Mouse (Mus musculus) midbrain, postnatal 0 days (tissue): ENCODE data around the gene Cideb. TPM values are rescaled to one million over a fixed set of nuclear protein-coding genes. Genes with fewer than 3 reads are reported as not detected.

Source experiments
- ATAC-seq: fragments of 200-750 bp; cut with Nextera tagmentation; 2 replicates; pipeline ENCODE4 v1.8.0; 2017; ENCODE audit warnings: moderate number of reproducible peaks, mild to moderate bottlenecking, moderate TSS enrichment, moderate library complexity; ENCODE audit not compliant: low FRiP score
- DNase-seq: peaks from one replicate; pipeline ENCODE4 v3.0.0-alpha.2; 2015; ENCODE audit warnings: low spot score
- H3K27ac ChIP-seq: fragments of 300-500 bp; sonication (generic); 2 replicates; pipeline ENCODE4 v1.5.1; 2014; ENCODE audit warnings: low read depth, mild to moderate bottlenecking, low read length, mixed read lengths
- H3K27me3 ChIP-seq: fragments of 300-500 bp; sonication (generic); 2 replicates; pipeline ENCODE4 v1.6.1; 2014; ENCODE audit warnings: low read length, control low read depth, mixed read lengths; ENCODE audit not compliant: insufficient read depth
- H3K36me3 ChIP-seq: fragments of 300-500 bp; sonication (generic); 2 replicates; pipeline ENCODE4 v1.6.1; 2014; ENCODE audit warnings: low read length, control low read depth, mixed read lengths; ENCODE audit not compliant: insufficient read depth
- H3K4me1 ChIP-seq: fragments of 300-500 bp; sonication (generic); 2 replicates; pipeline ENCODE4 v1.6.1; 2014; ENCODE audit warnings: mild to moderate bottlenecking, control low read depth, antibody characterized with exemption, low read length, mixed read lengths; ENCODE audit not compliant: insufficient read depth
- H3K4me2 ChIP-seq: fragments of 300-500 bp; sonication (generic); 2 replicates; pipeline ENCODE4 v1.6.1; 2014; ENCODE audit warnings: low read depth, mild to moderate bottlenecking, low read length, mixed read lengths; ENCODE audit not compliant: poor library complexity, severe bottlenecking
- H3K4me3 ChIP-seq: fragments of 300-500 bp; sonication (generic); 2 replicates; pipeline ENCODE4 v1.5.1; 2014; ENCODE audit warnings: low read depth, mild to moderate bottlenecking, low read length, moderate library complexity
- H3K9ac ChIP-seq: fragments of 300-500 bp; sonication (generic); replicated peaks from 2 replicates; pipeline ENCODE4 v1.6.1; 2014; ENCODE audit warnings: mild to moderate bottlenecking, low read length, moderate library complexity, mixed read lengths; ENCODE audit not compliant: poor library complexity, severe bottlenecking
- H3K9me3 ChIP-seq: fragments of 300-500 bp; sonication (generic); 2 replicates; pipeline ENCODE4 v1.6.1; 2016; ENCODE audit warnings: low read length, control low read depth
- CTCF ChIP-seq: IDR thresholded peaks from 2 replicates; pipeline ENCODE4 v1.5.1; 2016; ENCODE audit warnings: antibody characterized with exemption, mild to moderate bottlenecking
- WGBS: fragments of 180-500 bp; shearing (Covaris S2); extraction: QIAGEN DNeasy Blood & Tissue Kit; methylation state at CpG from one replicate; pipeline ENCODE4 v1.1.7; 2014; 5-methylcytosine and 5-hydroxymethylcytosine counted together
- polyA plus RNA-seq: library from polyadenylated mRNA; unstranded; fragments of >200 nt; fragmentation: Nextera tagmentation; extraction: Ambion mirVana; gene quantifications from 2 replicates; pipeline ENCODE4 v1.2.1, GENCODE M21; 2015
- total RNA-seq: library from RNA; depleted of rRNA; stranded (reverse); fragments of >200 nt; gene quantifications from 2 replicates; pipeline ENCODE4 v1.2.3, GENCODE M21; 2014

Gene Cideb
- total and polyA plus RNA-seq, 2 experiments from 2014 or later, result 1.1 to 2.6 TPM

- no peaks in the 10 kb centered on the region for H3K27me3 ChIP-seq
- ATAC-seq (no peak), DNase-seq (no peak)
- H3K27ac ChIP-seq, result no peak overlapping the region
- H3K9me3 ChIP-seq, result no peaks in the 10 kb centered on the region
- WGBS, result 69% methylated on average over 8 of the region's 8 CpGs
- H3K36me3 ChIP-seq, result peaks cover 8% of the 10 kb centered on the region; the same call in 1 of the 2 replicates
- no peak overlapping the region for H3K4me3 ChIP-seq
- H3K4me1 ChIP-seq, result peaks cover 5% of the 10 kb centered on the region; the same call in 1 of the 2 replicates
- TF ChIP-seq CTCF, result no peak
- H3K4me2 ChIP-seq, result no peak overlapping the region
- H3K9ac ChIP-seq, result no peak overlapping the region
These were observed 33.8 kb downstream of the Cideb start for GRCm38 (mm10) chr14:55724411-55724871.

GRCm38 (mm10) chr14:55723433-55723832 is 34.8 kb downstream of the Cideb start:
- Histone ChIP-seq H3K36me3 (peaks cover 9% of the 10 kb centered on the region; the same call in 1 of the 2 replicates), H3K27ac (no peak overlapping the region), H3K4me2 (no peak overlapping the region), H3K9me3 (no peaks in the 10 kb centered on the region), H3K9ac (no peak overlapping the region), H3K4me3 (no peak overlapping the region), H3K4me1 (peaks cover 5% of the 10 kb centered on the region; the same call in 1 of the 2 replicates), H3K27me3 (no peaks in the 10 kb centered on the region)
- ATAC-seq (no peak), DNase-seq (no peak)
- WGBS, result 94% methylated on average over 7 of the region's 7 CpGs
- no peak for TF ChIP-seq CTCF

- Histone ChIP-seq H3K9me3 (no peaks in the 10 kb centered on the region), H3K4me2 (peak overlapping the region; percentile 68), H3K36me3 (peaks cover 15% of the 10 kb centered on the region), H3K4me3 (peak overlapping the region; percentile 45; the same call in 1 of the 2 replicates), H3K4me1 (peaks cover 5% of the 10 kb centered on the region; the same call in 1 of the 2 replicates), H3K27ac (peak overlapping the region; percentile 48; the same call in 1 of the 2 replicates), H3K27me3 (no peaks in the 10 kb centered on the region), H3K9ac (peak overlapping the region; percentile 55)
- 49% methylated on average over 8 of the region's 8 CpGs for WGBS
- ATAC-seq (peak; percentile 14), DNase-seq (no peak)
- no peak for TF ChIP-seq CTCF
These were observed 35.8 kb downstream of the Cideb start for GRCm38 (mm10) chr14:55722438-55722945.

GRCm38 (mm10) chr14:55721700-55722437 is 36.4 kb downstream of the Cideb start, which contains the start of gene Rabggta:
Rabggta (minus strand) TSS chr14:55722263.
- Histone ChIP-seq H3K27me3 (no peaks in the 10 kb centered on the region), H3K4me2 (peak within 1 kb of the TSS; percentile 68), H3K4me3 (peak within 1 kb of the TSS; percentile 45), H3K9ac (peak within 1 kb of the TSS; percentile 55), H3K4me1 (peaks cover 5% of the 10 kb centered on the region; the same call in 1 of the 2 replicates), H3K27ac (peak within 1 kb of the TSS; percentile 48), H3K9me3 (no peaks in the 10 kb centered on the region), H3K36me3 (peaks cover 22% of the 10 kb centered on the region)
- peak; percentile 96 for ATAC-seq
- DNase-seq, result peak; percentile 96
- TF ChIP-seq CTCF, result peak; percentile 96
- 1% methylated on average over 50 of the region's 50 CpGs for WGBS

GRCm38 (mm10) chr14:55721076-55721475 is 37.2 kb downstream of the Cideb start:
- 72% methylated on average over 6 of the region's 6 CpGs for WGBS
- H3K36me3 ChIP-seq, result peaks cover 29% of the 10 kb centered on the region
- TF ChIP-seq CTCF, result no peak
- peaks cover 5% of the 10 kb centered on the region; the same call in 1 of the 2 replicates for H3K4me1 ChIP-seq
- H3K4me3 ChIP-seq, result peak overlapping the region; percentile 45
- no peak for ATAC-seq
- H3K4me2 ChIP-seq, result peak overlapping the region; percentile 68
- no peaks in the 10 kb centered on the region for H3K27me3 ChIP-seq
- H3K9ac ChIP-seq, result peak overlapping the region; percentile 55
- no peaks in the 10 kb centered on the region for H3K9me3 ChIP-seq
- peak overlapping the region; percentile 48 for H3K27ac ChIP-seq
- no peak for DNase-seq

- H3K9ac ChIP-seq, result no peak overlapping the region
- H3K9me3 ChIP-seq, result no peaks in the 10 kb centered on the region
- DNase-seq (no peak), ATAC-seq (no peak)
- no peak overlapping the region for H3K4me3 ChIP-seq
- TF ChIP-seq CTCF, result no peak
- peaks cover 5% of the 10 kb centered on the region; the same call in 1 of the 2 replicates for H3K4me1 ChIP-seq
- H3K27me3 ChIP-seq, result no peaks in the 10 kb centered on the region
- H3K27ac ChIP-seq, result no peak overlapping the region
- no peak overlapping the region for H3K4me2 ChIP-seq
- WGBS, result 93% methylated on average over 12 of the region's 12 CpGs
- peaks cover 31% of the 10 kb centered on the region for H3K36me3 ChIP-seq
These were observed 37.6 kb downstream of the Cideb start for GRCm38 (mm10) chr14:55720666-55721065.
